Mouse (Mus musculus): ENCODE measurements at regions not wholly inside any gene's neighbourhood (a gene's known extent, or its start where the extent isn't known, plus 50 kb on each side); places are given as distances from the start of the nearest gene placed in this dataset.

GRCm38 (mm10) chr3:131962870-131963269, 122.2 kb upstream of the Dkk2 start:
- H3K36me3 ChIP-seq (ENCODE audit: control insufficient read depth, insufficient read depth, low read length): no peaks in the 10 kb centered on the region
- H3K27me3 ChIP-seq (ENCODE audit: control insufficient read depth, insufficient read depth, low read depth, low read length): no peaks in the 10 kb centered on the region
- no peak overlapping the region for H3K9ac ChIP-seq (ENCODE audit: low read length)
- H3K9me3 ChIP-seq (ENCODE audit: control insufficient read depth, low read length): peaks cover 3% of the 10 kb centered on the region; the same call in 1 of the 2 replicates
- no peak overlapping the region for H3K4me2 ChIP-seq (ENCODE audit: low read depth, low read length)
- H3K27ac ChIP-seq (ENCODE audit: low read length): no peak overlapping the region
- no peak overlapping the region for H3K4me3 ChIP-seq (ENCODE audit: low read length)
- no peaks in the 10 kb centered on the region; the same call in 1 of the 2 replicates for H3K4me1 ChIP-seq (replicated peaks; ENCODE audit: control insufficient read depth, insufficient read depth, low read length)
- no peak for ATAC-seq (ENCODE audit: low read depth)
- WGBS: 55% methylated on average over 2 of the region's 2 CpGs

GRCm38 (mm10) chr3:131964952-131965351, 120.1 kb upstream of the Dkk2 start:
- peaks cover 3% of the 10 kb centered on the region; the same call in 1 of the 2 replicates for H3K9me3 ChIP-seq (ENCODE audit: control insufficient read depth, low read length)
- 49% methylated on average over 9 of the region's 9 CpGs for WGBS
- H3K27ac ChIP-seq (ENCODE audit: low read length): peak overlapping the region; percentile 37; the same call in 1 of the 2 replicates
- no peaks in the 10 kb centered on the region; the same call in 1 of the 2 replicates for H3K4me1 ChIP-seq (replicated peaks; ENCODE audit: control insufficient read depth, insufficient read depth, low read length)
- peak overlapping the region; percentile 27 for H3K4me2 ChIP-seq (ENCODE audit: low read depth, low read length)
- 0 out of 2 replicates have a peak overlapping the region, but pooled peaks have one; percentile 8 for H3K4me3 ChIP-seq (ENCODE audit: low read length)
- H3K9ac ChIP-seq (ENCODE audit: low read length): no peak overlapping the region
- H3K36me3 ChIP-seq (ENCODE audit: control insufficient read depth, insufficient read depth, low read length): no peaks in the 10 kb centered on the region
- ATAC-seq (ENCODE audit: low read depth): peak; percentile 89
- no peaks in the 10 kb centered on the region for H3K27me3 ChIP-seq (ENCODE audit: control insufficient read depth, insufficient read depth, low read depth, low read length)

DNA sequence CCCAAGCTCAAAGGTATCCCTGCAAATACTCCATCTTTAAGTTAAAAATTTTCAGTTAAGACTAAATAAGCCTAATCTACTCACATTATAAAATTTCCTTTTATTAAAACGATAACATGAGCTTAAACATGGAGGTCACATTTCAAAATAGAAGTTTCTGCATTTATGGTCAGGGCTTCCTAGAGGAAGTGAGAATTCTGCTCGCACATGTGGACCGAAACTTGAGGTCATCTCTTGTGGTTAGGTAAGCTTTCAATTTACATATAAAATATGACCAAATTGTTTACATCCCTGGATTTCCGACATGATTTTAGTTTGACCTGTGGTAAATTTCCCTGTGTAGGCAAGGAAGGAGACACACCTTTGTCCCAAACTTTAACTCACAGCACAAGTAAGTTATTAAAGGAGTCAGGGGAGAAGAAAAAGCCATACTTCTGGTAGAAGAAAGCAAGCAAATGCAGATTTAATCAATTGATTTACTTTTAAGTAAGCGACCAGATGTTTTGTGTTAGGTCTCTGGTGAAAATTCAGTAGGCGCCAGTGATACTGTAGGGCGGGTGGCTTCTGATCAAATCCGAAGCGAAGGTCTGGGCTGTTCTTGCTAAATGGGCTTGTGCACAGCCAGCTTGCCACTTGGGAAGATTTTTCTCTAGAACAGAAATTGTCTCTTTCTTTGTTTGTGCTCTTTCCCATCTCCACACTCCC, 119.5 kb upstream of the Dkk2 start:
- ATAC-seq (ENCODE audit: low read depth): no peak; the same call in 1 of the 2 replicates
- 64% methylated on average over 9 of the region's 9 CpGs for WGBS
- H3K4me2 ChIP-seq (ENCODE audit: low read depth, low read length): no peak overlapping the region

DNA sequence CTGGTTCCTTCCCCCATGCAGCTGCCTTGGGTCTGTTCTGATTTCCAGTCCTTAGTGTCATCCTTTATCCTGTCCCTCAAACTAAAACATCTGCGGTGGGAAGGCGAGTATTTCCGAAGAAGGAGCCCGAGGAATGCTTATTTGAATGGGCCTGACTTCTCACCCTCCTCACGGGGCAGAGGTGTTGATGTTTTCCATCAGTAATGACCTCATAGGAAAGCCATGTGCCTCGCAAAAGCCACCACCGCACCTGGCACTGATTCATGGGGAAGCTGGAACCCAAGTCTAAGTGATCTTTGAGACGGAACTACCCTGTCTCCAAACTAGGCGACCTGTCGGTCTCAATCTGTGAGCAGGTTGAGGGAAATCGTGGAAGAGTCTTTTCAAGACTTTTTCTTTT, 117.8 kb upstream of the Dkk2 start:
- Histone ChIP-seq H3K9me3 (ENCODE audit: control insufficient read depth, low read length) (no peaks in the 10 kb centered on the region), H3K27me3 (ENCODE audit: control insufficient read depth, insufficient read depth, low read depth, low read length) (no peaks in the 10 kb centered on the region), H3K9ac (ENCODE audit: low read length) (no peak overlapping the region), H3K4me2 (ENCODE audit: low read depth, low read length) (no peak overlapping the region), H3K27ac (ENCODE audit: low read length) (no peak overlapping the region), H3K4me1 (replicated peaks; ENCODE audit: control insufficient read depth, insufficient read depth, low read length) (no peaks in the 10 kb centered on the region; the same call in 1 of the 2 replicates), H3K4me3 (ENCODE audit: low read length) (no peak overlapping the region), H3K36me3 (ENCODE audit: control insufficient read depth, insufficient read depth, low read length) (no peaks in the 10 kb centered on the region)
- WGBS: 53% methylated on average over 11 of the region's 11 CpGs
- no peak for ATAC-seq (ENCODE audit: low read depth)

More for the DNA sequence above, 119.5 kb upstream of the Dkk2 start:
- Histone ChIP-seq H3K36me3 (ENCODE audit: control insufficient read depth, insufficient read depth, low read length) (no peaks in the 10 kb centered on the region), H3K9ac (ENCODE audit: low read length) (no peak overlapping the region), H3K9me3 (ENCODE audit: control insufficient read depth, low read length) (no peaks in the 10 kb centered on the region), H3K27me3 (ENCODE audit: control insufficient read depth, insufficient read depth, low read depth, low read length) (no peaks in the 10 kb centered on the region), H3K4me1 (replicated peaks; ENCODE audit: control insufficient read depth, insufficient read depth, low read length) (no peaks in the 10 kb centered on the region; the same call in 1 of the 2 replicates), H3K27ac (ENCODE audit: low read length) (no peak overlapping the region), H3K4me3 (ENCODE audit: low read length) (no peak overlapping the region)

DNA sequence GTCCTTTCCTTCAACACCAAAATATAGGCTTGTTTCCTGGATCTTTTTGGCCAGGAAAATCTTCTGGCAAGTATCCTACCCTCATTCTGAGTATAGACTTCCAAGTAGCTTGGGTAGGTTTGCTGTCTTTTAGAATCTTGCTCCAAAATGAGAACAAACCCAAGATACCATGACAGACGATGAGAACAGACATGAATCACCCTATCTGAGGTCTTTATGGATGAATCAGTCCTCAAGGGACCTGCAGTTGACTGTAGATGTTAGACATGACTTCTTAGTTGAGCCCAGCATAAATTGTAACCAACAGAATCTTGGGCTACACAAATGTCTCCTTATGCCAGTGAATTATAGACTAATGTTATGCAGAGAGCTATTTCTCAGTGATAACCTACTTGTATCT, 114.3 kb upstream of the Dkk2 start:
- no peak overlapping the region for H3K9ac ChIP-seq (ENCODE audit: low read length)
- no peak overlapping the region for H3K27ac ChIP-seq (ENCODE audit: low read length)
- ATAC-seq (ENCODE audit: low read depth): no peak
- no peaks in the 10 kb centered on the region for H3K36me3 ChIP-seq (ENCODE audit: control insufficient read depth, insufficient read depth, low read length)
- H3K4me2 ChIP-seq (ENCODE audit: low read depth, low read length): no peak overlapping the region
- no peaks in the 10 kb centered on the region for H3K27me3 ChIP-seq (ENCODE audit: control insufficient read depth, insufficient read depth, low read depth, low read length)
- no peaks in the 10 kb centered on the region; the same call in 1 of the 2 replicates for H3K4me1 ChIP-seq (replicated peaks; ENCODE audit: control insufficient read depth, insufficient read depth, low read length)
- 82% methylated on average over 1 of the region's 1 CpGs for WGBS
- H3K4me3 ChIP-seq (ENCODE audit: low read length): no peak overlapping the region
- H3K9me3 ChIP-seq (ENCODE audit: control insufficient read depth, low read length): no peaks in the 10 kb centered on the region

- ATAC-seq (ENCODE audit: low read depth): peak; percentile 82
- H3K27me3 ChIP-seq (ENCODE audit: control insufficient read depth, insufficient read depth, low read depth, low read length): no peaks in the 10 kb centered on the region
- H3K4me3 ChIP-seq (ENCODE audit: low read length): no peak overlapping the region
- no peak overlapping the region for H3K4me2 ChIP-seq (ENCODE audit: low read depth, low read length)
- H3K27ac ChIP-seq (ENCODE audit: low read length): no peak overlapping the region
- no peaks in the 10 kb centered on the region for H3K9me3 ChIP-seq (ENCODE audit: control insufficient read depth, low read length)
- no peaks in the 10 kb centered on the region for H3K36me3 ChIP-seq (ENCODE audit: control insufficient read depth, insufficient read depth, low read length)
- H3K4me1 ChIP-seq (replicated peaks; ENCODE audit: control insufficient read depth, insufficient read depth, low read length): no peaks in the 10 kb centered on the region
- H3K9ac ChIP-seq (ENCODE audit: low read length): no peak overlapping the region
- WGBS: 39% methylated on average over 7 of the region's 7 CpGs
These were observed 109.0 kb upstream of the Dkk2 start for GRCm38 (mm10) chr3:131975940-131976628.

- no peaks in the 10 kb centered on the region for H3K4me1 ChIP-seq (replicated peaks; ENCODE audit: control insufficient read depth, insufficient read depth, low read length)
- H3K9me3 ChIP-seq (ENCODE audit: control insufficient read depth, low read length): no peaks in the 10 kb centered on the region
- H3K9ac ChIP-seq (ENCODE audit: low read length): no peak overlapping the region
- no peak for ATAC-seq (ENCODE audit: low read depth)
- H3K4me2 ChIP-seq (ENCODE audit: low read depth, low read length): no peak overlapping the region
- no peak overlapping the region for H3K27ac ChIP-seq (ENCODE audit: low read length)
- no peaks in the 10 kb centered on the region for H3K27me3 ChIP-seq (ENCODE audit: control insufficient read depth, insufficient read depth, low read depth, low read length)
- WGBS: 78% methylated on average over 2 of the region's 2 CpGs
- H3K4me3 ChIP-seq (ENCODE audit: low read length): no peak overlapping the region
- no peaks in the 10 kb centered on the region for H3K36me3 ChIP-seq (ENCODE audit: control insufficient read depth, insufficient read depth, low read length)
These were observed 101.8 kb upstream of the Dkk2 start for GRCm38 (mm10) chr3:131983292-131983691.

- 51% methylated on average over 6 of the region's 6 CpGs for WGBS
- ATAC-seq (ENCODE audit: low read depth): no peak
These were observed 86.1 kb upstream of the Dkk2 start for GRCm38 (mm10) chr3:131998838-131999613.

GRCm38 (mm10) chr3:132006191-132006590, 78.9 kb upstream of the Dkk2 start:
- H3K4me2 ChIP-seq (ENCODE audit: low read depth, low read length): no peak overlapping the region
- H3K36me3 ChIP-seq (ENCODE audit: control insufficient read depth, insufficient read depth, low read length): no peaks in the 10 kb centered on the region
- no peak overlapping the region for H3K9ac ChIP-seq (ENCODE audit: low read length)
- 62% methylated on average over 7 of the region's 7 CpGs for WGBS
- no peaks in the 10 kb centered on the region for H3K4me1 ChIP-seq (replicated peaks; ENCODE audit: control insufficient read depth, insufficient read depth, low read length)
- no peaks in the 10 kb centered on the region for H3K9me3 ChIP-seq (ENCODE audit: control insufficient read depth, low read length)
- H3K4me3 ChIP-seq (ENCODE audit: low read length): no peak overlapping the region
- ATAC-seq (ENCODE audit: low read depth): no peak; the same call in 1 of the 2 replicates
- H3K27ac ChIP-seq (ENCODE audit: low read length): no peak overlapping the region
- no peaks in the 10 kb centered on the region for H3K27me3 ChIP-seq (ENCODE audit: control insufficient read depth, insufficient read depth, low read depth, low read length)

More at GRCm38 (mm10) chr3:131998838-131999613, 86.1 kb upstream of the Dkk2 start:
- Histone ChIP-seq H3K9ac (ENCODE audit: low read length) (no peak overlapping the region), H3K36me3 (ENCODE audit: control insufficient read depth, insufficient read depth, low read length) (no peaks in the 10 kb centered on the region), H3K4me3 (ENCODE audit: low read length) (no peak overlapping the region), H3K27me3 (ENCODE audit: control insufficient read depth, insufficient read depth, low read depth, low read length) (no peaks in the 10 kb centered on the region), H3K4me1 (replicated peaks; ENCODE audit: control insufficient read depth, insufficient read depth, low read length) (no peaks in the 10 kb centered on the region), H3K4me2 (ENCODE audit: low read depth, low read length) (no peak overlapping the region), H3K9me3 (ENCODE audit: control insufficient read depth, low read length) (no peaks in the 10 kb centered on the region), H3K27ac (ENCODE audit: low read length) (no peak overlapping the region)

All from lung, embryonic 16.5 days (tissue).